Mouse (Mus musculus): Measurements from ENCODE around the gene Fblim1. TPM values are rescaled to one million over a fixed set of nuclear protein-coding genes. Genes with fewer than 3 reads are reported as not detected.
"Not testable (repeated sequence)": the region's sequence is repeated elsewhere in the genome, so short reads cannot be mapped to it uniquely, and the experiment has no call there.

Gene Fblim1
- total RNA-seq, 2 experiments from 2014 or later: 24.9 to 32.1 TPM

DNA sequence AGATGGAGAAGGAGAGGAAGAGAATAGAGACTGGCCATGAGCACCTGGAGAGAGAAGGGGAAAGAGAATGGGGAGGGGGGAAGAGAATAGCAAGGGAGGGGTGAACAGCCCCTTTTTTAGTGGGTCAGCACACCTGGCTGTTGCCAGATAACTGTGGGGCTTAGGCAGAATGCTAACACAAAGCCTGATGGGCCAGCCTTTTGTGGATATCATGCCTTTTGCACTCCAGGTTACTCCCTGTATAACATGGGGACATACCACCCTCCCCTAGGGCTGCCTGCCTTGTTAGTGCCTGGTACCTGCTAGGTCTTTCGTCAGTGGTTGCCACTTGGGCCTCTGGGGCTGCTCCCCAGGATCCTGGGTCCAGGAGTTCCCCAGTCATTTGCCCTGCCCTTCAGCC is 35.1 kb downstream of the Fblim1 start:
- no peak for DNase-seq (ENCODE audit: low spot score in 2 of 2)

DNA sequence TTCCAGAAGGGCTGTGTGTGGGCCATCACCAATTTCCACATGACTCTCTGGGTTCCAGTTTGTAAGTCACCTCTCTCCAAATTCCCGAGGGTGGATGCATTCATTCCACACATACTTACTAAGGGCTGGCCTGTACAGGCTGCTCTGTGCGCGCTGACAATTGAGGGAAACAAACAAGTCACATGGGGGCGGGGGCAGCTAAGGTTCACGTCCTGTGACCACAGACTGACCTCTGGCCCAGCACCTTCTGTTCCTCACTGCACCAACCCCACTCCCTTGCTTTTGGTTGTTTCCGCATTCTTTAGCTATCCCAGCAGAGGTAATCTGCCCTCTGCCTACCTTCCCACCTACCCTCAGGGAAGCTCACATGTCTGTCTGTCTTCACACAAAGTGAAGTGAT is 35.9 kb downstream of the Fblim1 start:
- DNase-seq (ENCODE audit: low spot score in 2 of 2): no peak

DNA sequence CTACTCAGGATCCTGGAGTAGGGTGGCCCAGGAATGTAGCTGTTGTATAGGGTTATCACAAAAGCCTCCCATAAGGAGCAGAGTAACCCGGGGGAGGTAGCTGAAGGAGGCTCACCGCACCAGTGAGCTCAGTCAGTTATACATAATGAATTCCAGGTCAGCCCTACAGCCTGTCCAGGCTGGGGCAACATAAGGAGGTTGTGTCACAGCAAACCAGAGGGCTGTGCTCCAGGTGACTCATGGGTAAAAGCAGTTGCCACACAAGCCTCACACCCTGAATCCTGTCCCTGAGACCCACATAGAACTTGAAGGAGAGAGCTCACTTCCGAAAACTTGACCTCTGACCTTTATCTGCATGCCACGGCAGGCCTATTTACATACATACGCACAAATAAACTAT is 36.9 kb downstream of the Fblim1 start:
- no peak for DNase-seq (ENCODE audit: low spot score in 2 of 2)

DNA sequence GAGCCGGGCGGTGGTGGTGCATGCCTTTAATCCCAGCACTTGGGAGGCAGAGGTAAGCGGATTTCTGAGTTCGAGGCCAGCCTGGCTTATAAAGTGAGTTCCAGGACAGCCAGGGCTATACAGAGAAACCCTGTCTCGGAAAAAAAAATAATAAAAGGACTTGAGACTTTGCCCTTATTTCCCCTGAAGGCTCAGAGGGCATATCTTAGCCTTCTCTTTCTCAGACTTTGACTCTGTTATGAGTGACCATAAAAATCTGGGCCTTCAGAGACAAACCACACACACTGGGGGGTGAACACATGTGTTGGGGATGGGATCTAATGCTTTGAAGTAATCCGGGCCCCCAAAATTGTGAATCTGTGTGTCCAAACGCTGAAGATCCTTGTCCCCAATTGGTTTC is 38.7 kb downstream of the Fblim1 start:
- DNase-seq (ENCODE audit: low spot score in 2 of 2): not testable (repeated sequence)

DNA sequence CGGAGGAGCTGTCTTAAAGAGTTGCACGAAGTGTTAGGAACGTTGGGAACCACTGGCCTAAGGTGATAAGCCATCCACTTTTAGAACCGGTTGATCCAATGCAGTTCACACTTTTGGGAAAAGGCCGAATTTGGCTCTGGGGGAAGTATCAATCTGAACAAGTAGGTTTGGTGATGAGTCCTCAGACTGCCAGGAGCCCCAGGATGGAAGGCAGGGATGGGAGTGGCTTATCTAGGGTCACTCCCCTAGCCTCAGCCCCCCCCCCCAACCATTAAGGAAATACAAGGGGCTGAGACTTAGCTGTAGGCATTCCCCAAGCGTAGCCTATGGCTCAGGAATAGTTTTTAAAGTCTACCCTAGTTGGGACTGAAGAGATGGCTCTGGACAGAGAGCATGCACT is 39.7 kb downstream of the Fblim1 start:
- DNase-seq (ENCODE audit: low spot score in 2 of 2): no peak

DNA sequence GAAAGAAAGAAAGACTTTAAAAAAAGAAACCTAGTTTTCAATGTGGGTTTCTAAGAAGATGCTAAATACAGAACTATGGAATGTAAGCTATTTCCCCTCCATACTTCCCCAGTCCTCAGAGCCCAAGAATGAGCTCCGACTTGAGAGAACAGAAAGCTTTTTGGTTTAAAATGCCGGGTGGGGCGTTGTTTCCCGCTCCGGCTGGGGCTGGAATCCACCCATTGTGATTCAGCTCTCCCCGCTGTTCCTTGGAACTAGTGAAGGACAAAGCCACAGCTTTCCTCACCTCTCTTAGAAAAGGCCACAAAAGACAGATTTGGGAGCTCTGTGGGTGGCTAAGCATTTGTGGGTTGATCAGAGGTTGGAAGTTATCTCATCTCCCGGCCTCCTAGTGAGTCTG is 40.6 kb downstream of the Fblim1 start:
- no peak for DNase-seq (ENCODE audit: low spot score in 2 of 2)

DNA sequence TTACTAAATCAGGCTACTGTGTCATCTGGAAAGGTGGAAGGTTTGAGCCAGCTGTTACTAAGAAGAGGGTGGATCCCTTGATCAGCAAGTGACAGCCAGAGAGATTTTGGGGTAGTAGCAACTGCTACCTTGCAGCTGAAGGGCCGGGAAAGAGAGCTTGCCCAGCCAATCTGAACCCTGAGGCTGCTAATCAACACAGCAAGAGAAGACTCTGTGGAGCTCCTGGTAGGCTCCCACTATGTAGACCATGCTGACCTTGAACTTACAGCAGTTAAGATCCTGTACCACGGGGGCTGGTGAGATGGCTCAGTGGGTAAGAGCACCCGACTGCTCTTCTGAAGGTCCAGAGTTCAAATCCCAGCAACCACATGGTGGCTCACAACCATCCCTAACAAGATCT is 41.2 kb downstream of the Fblim1 start:
- DNase-seq (ENCODE audit: low spot score in 2 of 2): no peak

DNA sequence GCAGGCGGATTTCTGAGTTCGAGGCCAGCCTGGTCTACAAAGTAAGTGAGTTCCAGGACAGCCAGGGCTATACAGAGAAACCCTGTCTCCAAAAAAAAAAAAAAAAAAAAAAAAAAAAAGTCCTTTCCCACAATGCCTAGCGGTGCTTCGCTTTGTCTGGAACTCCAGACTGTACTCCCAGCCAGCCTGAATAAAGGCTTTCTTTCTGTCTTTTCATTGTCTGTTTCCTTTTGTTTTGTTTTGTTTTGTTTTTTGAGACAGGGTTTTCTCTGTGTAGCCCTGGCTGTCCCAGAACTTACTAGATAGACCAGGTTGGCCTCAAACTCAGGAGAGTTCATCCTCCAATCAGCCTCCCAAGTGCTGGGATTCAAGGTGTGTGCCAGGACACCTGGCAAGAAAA is 41.7 kb downstream of the Fblim1 start:
- no peak for DNase-seq (ENCODE audit: low spot score in 2 of 2)

DNA sequence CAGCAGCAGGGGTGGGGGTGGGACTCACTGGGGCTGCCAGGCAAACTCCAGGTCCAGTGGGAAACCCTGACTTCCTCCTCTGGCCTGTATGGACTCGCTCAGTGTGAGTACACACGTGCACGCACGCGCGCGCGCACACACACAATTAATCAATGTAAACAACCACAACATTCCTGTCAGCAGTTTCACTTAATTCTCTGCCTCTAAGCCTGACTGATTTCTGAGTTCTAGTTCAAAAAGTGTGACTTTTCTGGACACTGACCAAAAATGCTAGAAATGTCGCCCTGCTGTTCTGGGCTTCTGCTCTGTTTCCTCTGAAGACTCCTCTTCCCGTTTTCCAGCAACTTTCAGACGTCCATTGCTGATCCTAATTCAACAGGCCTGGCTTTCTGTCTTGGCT is 43.6 kb downstream of the Fblim1 start:
- no peak for DNase-seq (ENCODE audit: low spot score in 2 of 2)

DNA sequence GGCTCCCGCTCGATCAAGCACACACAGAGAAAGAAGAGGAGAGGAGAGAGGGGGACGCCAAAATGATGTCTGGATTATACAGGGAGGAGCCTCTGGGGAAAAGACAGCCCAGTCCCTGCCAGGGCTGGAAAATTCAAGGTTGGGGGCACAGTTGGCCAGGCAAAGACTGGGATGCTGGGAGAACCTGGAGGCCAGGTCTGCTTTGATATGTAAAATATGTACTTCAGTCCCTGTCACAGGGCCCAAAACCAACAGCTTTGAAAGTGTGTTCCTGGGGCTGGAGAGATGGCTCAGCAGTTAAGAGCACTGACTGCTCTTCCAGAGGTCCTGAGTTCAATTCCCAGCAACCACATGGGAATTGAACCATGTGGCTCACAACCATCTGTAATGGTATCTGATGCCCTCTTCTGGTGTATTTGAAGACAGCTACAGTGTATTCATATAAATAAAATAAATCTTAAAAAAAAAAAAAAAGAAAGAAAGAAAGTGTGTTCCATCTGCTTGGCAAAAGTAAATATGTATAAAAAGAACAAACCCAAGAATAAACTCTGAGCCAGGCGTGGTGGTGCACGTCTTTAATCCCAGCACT is 44.5 kb downstream of the Fblim1 start:
- DNase-seq (ENCODE audit: low spot score in 2 of 2): not testable (repeated sequence)

DNA sequence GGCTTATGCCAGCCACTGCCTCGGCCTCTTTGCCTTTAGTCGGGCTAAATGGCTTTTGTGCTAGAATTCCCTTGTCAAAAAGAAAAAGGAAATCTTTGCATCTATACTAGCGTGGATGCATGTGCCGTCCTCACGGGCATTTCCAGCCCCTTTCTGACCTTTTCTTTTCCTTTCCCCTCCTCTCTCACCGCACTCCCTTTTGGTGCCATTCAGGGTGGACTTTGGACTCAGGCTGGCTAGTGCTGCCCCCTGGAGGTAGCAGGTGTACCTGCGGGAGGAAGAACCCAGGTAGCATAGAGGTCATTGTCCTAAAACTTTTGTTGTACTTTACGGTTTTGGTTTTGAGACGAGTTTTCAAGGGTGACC is 46.0 kb downstream of the Fblim1 start:
- DNase-seq (ENCODE audit: low spot score in 2 of 2): peak in 1 of 2 experiments; percentile 75

DNA sequence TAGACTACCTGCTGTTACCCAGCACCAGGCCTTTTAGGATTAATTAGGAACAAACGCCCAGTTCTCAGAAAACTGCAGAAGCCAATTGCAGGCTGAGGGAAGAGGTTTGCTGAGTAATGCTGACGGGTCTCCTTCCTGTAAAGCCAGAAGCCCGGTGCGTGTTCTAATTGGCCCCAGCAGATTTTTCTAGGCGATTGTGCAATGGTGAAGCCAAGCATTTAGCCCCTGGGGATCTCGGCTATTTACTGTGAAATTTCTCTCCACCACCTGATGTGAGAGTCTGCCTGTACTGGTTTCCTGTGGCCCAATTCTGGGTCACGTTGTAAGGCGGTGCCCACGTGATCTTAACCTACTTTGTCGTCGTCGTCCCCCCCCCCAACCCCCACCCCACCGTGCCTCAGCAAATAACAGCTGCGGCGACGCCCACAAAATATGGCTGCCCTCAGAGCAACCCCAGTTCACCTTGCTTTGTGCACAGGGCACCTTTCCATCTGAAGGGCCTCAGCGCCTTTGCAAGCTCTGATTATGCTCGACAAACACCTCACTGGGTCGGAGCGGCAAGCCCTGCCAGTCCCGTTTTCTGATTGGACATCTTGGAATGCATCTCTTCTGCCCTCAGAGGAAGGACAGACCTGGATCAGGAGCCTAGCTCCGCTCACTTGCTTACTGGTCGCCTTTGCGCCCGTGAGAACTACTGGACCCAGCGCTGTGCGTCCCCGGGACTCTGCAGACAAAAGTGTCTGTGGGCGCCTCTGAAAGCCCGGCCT is 46.6 kb downstream of the Fblim1 start:
- DNase-seq (ENCODE audit: low spot score in 2 of 2): peak in 1 of 2 experiments; percentile 50

DNA sequence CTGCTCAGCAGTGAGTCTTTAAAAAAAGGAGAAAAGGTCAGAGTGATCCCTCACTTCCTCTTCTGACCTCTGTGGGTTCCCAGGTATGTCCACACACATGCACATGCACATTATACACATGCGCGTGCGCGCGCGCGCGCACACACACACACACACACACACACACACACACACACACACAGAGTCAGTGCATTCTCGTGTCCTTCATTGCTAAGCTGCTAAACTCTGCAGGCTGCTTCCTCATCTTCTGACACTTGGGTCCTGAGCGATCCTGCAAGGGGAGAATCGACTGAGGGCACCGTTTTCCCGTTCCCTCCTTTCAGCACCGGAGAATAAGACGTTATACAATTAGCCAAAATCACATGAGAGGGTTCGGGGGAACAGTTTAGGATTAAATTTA is 47.2 kb downstream of the Fblim1 start:
- no peak for DNase-seq (ENCODE audit: low spot score in 2 of 2)

DNA sequence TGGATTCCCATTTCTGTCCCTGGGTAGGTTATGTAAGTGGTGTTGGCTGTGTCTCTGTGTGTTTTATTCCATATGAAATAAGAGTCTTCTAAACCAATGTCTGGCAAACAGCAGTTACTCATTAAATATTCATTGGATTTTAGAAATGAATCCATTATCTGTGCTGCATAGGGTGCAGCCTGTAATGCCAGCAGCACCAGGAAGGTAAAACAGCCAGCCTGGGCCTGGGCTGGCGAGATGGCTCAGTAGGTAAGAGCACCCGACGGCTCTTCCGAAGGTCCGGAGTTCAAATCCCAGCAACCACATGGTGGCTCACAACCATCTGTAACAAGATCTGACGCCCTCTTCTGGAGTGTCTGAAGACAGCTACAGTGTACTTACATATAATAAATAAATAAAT is 49.7 kb downstream of the Fblim1 start:
- DNase-seq (ENCODE audit: low spot score in 2 of 2): not testable (repeated sequence)

DNA sequence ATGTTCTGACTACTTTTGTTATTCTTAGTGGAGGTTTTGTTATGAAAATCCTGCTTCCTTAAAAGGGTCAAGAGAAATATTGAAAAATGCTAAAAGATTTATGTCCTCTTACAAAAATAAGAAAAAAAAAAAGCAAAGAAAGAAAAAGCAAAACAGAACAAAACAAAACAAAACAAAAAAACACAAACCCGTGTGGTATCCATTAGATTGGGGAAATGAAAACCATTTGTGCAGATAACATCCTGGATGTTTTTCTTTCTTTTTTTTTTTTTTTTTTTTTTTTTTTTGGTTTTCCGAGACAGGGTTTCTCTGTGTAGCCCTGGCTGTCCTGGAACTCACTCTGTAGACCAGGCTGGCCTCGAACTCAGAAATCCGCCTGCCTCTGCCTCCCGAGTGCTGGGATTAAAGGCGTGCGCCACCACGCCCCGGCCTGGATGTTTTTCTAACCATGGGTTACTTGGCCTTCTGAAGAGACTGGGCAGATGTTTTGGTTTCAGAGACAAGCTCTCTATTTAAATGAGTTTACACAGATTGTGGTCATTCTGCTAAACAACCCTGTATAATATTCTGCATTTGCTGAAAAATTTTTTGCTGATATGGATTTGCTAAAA is 51.5 kb downstream of the Fblim1 start:
- DNase-seq (ENCODE audit: low spot score in 2 of 2): not testable (repeated sequence)

DNA sequence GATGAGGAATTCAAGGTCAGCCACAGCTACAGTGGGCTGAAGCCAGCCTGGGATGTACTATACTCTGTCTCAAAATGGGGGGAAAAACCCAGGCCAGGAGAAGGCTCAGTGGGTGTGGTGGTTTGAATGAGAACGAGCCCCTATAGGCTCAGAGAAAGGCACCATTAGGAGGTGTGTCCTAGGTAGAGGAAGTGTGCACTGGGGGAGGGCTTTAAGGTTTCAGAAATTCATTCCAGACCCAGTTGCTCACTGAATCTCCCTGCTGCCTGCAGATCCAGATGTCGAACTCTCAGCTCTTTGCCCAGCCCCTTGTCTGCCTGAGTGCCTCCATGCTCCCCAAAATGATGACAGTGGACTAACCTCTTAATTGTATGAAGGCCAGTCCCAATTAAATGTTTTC is 53.4 kb downstream of the Fblim1 start:
- no peak for DNase-seq (ENCODE audit: low spot score in 2 of 2)

DNA sequence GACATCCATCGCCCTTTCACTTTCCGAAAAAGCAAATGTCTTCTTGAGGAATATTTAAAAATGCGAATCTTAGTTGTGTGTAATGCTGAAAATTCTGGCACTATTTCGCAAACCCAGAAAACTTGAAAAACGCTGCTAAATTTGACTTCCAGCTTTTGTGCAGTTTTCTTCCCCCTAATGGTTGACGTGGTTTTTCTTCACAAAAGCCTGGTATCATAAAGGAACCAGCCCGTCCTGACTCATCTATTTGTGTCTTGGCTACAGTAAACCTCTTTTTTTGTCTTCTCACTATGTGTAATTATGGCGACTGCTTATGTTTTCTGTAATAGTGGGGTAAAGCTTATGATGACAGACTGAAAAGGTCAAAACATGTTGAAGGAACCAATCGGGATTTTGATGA is 58.6 kb downstream of the Fblim1 start:
- DNase-seq (ENCODE audit: low spot score in 2 of 2): no peak

DNA sequence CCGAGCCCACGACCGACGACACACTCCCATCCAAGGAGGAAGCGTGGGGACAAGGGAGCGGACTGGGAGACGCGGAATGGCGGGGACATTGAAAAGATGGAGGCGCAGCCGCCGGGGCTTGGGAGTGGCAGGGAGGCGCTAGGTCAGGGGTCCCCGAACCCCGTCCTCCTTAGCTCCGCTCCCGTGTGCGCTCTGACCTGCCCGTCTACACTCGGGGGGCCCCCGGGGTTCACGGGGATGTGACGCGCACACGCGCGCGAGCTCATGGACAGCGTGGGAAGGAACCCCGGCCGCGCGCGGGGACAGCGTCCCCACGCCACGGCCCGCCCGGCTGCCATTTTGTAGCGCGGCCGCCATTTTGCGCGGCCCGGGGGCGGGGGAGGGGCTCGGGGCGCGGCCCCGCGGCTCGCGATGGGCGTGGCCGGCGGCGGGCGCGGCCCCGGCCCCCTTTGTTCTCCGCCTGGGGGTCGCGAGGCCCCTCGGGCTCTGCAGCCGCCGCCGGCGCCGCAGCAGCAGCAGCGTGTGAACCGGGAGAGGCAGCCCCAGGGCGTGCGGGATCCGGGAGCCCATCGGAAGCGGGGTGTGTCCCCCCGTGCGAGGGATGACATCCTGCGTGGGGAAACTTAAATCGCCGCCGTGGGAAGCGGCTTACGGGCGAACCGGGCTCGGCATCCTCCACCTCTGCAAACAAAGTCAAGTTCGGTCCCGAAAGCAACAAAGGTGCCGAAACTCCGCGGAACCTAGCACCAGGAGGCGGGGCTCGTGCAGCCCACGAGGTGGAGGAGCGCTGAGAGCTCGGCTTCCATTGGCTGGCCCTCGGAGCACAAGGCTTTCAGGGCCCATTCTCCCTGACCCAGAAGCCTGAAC is 59.3 kb downstream of the Fblim1 start:
- DNase-seq (ENCODE audit: low spot score in 2 of 2): peak; percentile 64 to 76

DNA sequence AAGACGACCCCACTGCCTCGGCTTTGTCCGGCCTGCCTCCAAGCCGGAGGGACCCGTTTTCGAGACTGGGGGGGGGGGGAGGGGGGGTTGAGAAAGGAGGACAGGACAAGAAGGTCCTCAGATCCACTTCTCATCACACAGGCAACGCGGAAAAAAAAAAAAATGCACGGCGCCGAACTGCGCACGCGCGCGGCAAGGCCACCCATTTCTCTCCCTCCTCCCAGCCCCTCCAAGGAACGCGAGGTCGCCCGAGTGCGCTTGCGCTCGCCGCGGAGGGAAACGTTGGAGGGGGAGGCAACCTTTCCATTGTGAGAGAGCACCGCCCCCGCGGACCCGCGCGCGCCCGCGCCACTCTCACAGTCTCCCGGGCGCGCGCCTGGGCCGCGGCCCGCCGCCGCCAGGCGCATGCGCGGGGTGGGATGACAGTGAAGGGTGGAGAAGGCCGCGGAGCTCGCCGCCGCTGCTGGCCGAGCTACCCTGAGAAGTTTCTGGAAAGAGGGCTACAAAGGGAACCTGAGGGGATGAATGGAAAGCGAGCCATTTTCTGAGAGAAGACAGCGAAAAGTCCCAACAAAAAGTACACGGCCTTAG is 60.1 kb downstream of the Fblim1 start:
- DNase-seq (ENCODE audit: low spot score in 2 of 2): peak; percentile 98 to 100

DNA sequence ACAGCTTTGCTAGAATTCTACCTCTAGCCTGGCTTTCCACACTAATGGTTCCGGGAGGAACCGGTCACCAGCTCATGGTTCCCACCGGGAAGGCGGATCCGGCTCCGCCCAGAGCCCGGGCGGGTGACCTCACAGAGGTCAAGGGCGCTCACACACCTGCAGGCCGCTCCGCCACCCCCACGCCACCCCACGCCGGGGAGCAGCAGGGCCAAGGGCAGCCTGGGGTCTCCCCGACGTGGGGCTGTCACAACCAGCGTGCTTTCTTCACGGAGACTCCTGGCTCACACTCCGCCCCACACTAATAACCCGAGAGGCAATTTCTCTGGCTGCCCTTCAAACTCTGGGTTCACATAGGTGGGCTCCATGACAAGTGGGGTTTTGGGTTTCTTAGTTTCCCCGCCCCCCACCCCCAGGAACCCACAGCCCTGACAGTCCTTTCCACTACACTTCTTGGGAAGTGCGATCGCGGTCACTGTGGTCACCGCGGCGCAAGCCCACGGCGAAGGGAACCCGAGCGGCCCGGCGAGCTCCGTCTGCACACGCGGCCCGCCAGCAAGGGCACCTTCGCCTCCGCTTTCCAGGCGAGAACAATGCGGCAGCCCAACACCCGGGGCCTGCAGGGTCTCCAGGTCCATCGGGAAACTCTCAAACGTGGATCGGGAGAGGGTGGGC is 60.7 kb downstream of the Fblim1 start:
- DNase-seq (ENCODE audit: low spot score in 2 of 2): peak; percentile 43 to 51

DNA sequence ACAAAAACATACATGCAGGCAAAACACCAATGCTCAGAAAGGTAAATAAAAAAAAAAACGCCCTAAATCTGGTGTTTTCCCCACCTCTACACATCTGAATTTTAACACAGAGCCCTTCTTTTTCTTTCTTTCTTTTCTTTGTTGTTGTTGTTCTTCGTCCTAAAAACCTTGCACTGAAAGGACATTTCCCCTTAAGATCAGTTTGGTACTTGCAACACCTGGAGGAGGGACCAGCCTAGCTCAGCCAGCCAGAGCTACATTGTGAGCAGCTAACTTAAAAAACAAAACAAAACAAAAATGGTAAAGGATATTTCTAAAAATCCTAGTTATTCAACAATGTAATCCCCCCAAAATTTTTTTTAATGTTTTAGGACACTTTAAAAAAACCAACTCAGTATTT is 61.4 kb downstream of the Fblim1 start:
- no peak for DNase-seq (ENCODE audit: low spot score in 2 of 2)
